Mouse (Mus musculus): ENCODE data around the gene Epb41l4b.

Gene Epb41l4b

DNA sequence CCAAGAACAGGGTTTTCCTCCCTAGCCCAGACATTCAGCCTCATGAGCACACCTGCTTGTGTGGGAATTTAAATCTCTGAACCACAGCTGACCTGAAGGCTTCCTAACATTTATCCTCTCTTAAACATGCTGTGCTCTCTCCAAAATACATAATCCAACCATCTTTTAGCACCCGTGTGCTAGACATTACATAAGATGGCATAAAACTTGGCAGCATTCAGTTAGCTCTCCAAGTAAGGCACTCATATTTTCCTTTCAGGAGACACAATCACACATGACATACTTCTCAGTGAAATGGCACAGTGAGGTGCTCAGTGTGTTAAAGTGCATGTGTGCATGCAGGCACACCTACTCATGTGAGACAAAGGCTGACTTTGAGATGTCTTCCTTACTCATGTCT is 200.7 kb downstream of the Epb41l4b start:
- DNase-seq (ENCODE audit: low spot score) = no peak

Measured in testis, postnatal 10 days (tissue).